Mouse (Mus musculus) heart, postnatal 4 days (tissue): Measurements from ENCODE around the gene Mrpl28. TPM values are rescaled to one million over a fixed set of nuclear protein-coding genes. Genes with fewer than 3 reads are reported as not detected.
"Not testable (repeated sequence)": the region's sequence is repeated elsewhere in the genome, so short reads cannot be mapped to it uniquely, and the experiment has no call there.

Source experiments
- DNase-seq: peaks from one replicate; pipeline ENCODE4 v3.0.0; 2021
- total RNA-seq, 2 experiments: library from RNA; stranded (reverse); gene quantifications; 2 replicates each; pipeline ENCODE4 v1.2.3; 2021

Mrpl28 gene
- total RNA-seq: 10 to 100 TPM; 92.7 to 94.3 TPM

GRCm38 (mm10) chr17:26123267-26123684 is at the start of gene Mrpl28:
Gene Mrpl28, plus strand, starts transcription at chr17:26123500.
- DNase-seq: peak; percentile 96

- DNase-seq: no peak
These were observed 48.1 kb upstream of the Mrpl28 start for GRCm38 (mm10) chr17:26075246-26075645.

- no peak for DNase-seq
These were observed 44.4 kb upstream of the Mrpl28 start for GRCm38 (mm10) chr17:26078851-26079250.

- DNase-seq: no peak
These were observed 42.4 kb upstream of the Mrpl28 start for GRCm38 (mm10) chr17:26080867-26081266.

GRCm38 (mm10) chr17:26087059-26087564 is 36.2 kb upstream of the Mrpl28 start:
- no peak for DNase-seq

GRCm38 (mm10) chr17:26089905-26090632 is 33.2 kb upstream of the Mrpl28 start, which contains the start of gene Decr2:
Gene Decr2, minus strand, starts transcription at chr17:26090337.
- peak; percentile 91 for DNase-seq

- no peak for DNase-seq
These were observed 28.7 kb upstream of the Mrpl28 start for GRCm38 (mm10) chr17:26094531-26095110.

- peak; percentile 51 for DNase-seq
These were observed 28.1 kb upstream of the Mrpl28 start, which contains the start of gene Nme4 for GRCm38 (mm10) chr17:26095121-26095740. Gene Nme4, minus strand, starts transcription at chr17:26095602.

GRCm38 (mm10) chr17:26098461-26098860 is 24.8 kb upstream of the Mrpl28 start:
- no peak for DNase-seq

GRCm38 (mm10) chr17:26099316-26099715 is 24.0 kb upstream of the Mrpl28 start:
- not testable (repeated sequence) for DNase-seq

GRCm38 (mm10) chr17:26100166-26100565 is 23.1 kb upstream of the Mrpl28 start:
- DNase-seq: no peak

GRCm38 (mm10) chr17:26101478-26101877 is 21.8 kb upstream of the Mrpl28 start:
- DNase-seq: no peak

- DNase-seq: no peak
These were observed 17.7 kb upstream of the Mrpl28 start for GRCm38 (mm10) chr17:26105619-26106018.

GRCm38 (mm10) chr17:26110156-26110555 is 13.1 kb upstream of the Mrpl28 start:
- DNase-seq: no peak

GRCm38 (mm10) chr17:26111024-26111423 is 12.3 kb upstream of the Mrpl28 start:
- no peak for DNase-seq

GRCm38 (mm10) chr17:26111722-26112121 is 11.6 kb upstream of the Mrpl28 start:
- no peak for DNase-seq

GRCm38 (mm10) chr17:26112751-26113150 is 10.5 kb upstream of the Mrpl28 start:
- no peak for DNase-seq

GRCm38 (mm10) chr17:26113181-26113948 is 9.9 kb upstream of the Mrpl28 start, which contains the start of gene Tmem8:
Gene Tmem8, plus strand, starts transcription at chr17:26113299.
- peak; percentile 53 for DNase-seq

- DNase-seq: no peak
These were observed 9.2 kb upstream of the Mrpl28 start for GRCm38 (mm10) chr17:26114061-26114460.

- not testable (repeated sequence) for DNase-seq
These were observed 8.8 kb upstream of the Mrpl28 start for GRCm38 (mm10) chr17:26114461-26114860.

- no peak for DNase-seq
These were observed 7.9 kb upstream of the Mrpl28 start for GRCm38 (mm10) chr17:26115205-26115898.
